ENCODE assay signal across 17 mouse cellular contexts in the genomic region with DNA sequence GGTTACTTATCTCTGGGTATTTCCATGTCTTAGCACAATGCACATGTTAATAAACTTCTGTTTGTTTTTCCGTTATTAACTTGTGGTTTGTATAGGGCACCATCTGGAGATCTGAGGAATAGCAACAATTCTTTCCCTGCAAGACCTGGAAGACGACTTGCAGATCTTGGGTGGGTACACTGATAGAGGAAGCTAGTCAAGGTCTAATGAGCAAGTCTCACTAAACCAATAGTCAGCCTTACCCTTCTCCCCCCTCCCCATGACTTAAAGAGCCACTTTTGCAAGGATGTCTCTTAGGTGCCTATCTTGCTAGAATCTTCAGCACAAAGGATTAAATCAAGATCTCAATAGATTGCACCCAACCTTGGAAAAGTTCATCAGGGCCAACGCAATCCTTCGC.
"Had no signal": no experiment of that assay in that cellular context is flagged by ENCODE, and none has a peak within 500 bp of the region (broad histone marks: within the 10 kb centered on the region; RNA-seq: fewer than 3 reads in every experiment).

No protein-coding gene starts in this region.

- ATAC-seq: liver, postnatal 0 days; lung, postnatal 0 days; midbrain, embryonic 15.5 days had no signal

- H3K27ac ChIP-seq: kidney, postnatal 0 days; layer of hippocampus, adult 2 months; left cerebral cortex, adult 2 months; limb, embryonic 12.5 days; limb, embryonic 15.5 days; liver, embryonic 14.5 days; macrophage; midbrain, embryonic 12.5 days; midbrain, embryonic 15.5 days; neural tube, embryonic 13.5 days had no signal

- H3K9me3 ChIP-seq: limb, embryonic 12.5 days; limb, embryonic 15.5 days; midbrain, embryonic 12.5 days; midbrain, embryonic 15.5 days; neural tube, embryonic 13.5 days had no signal

- H3K36me3 ChIP-seq: limb, embryonic 12.5 days; limb, embryonic 15.5 days; midbrain, embryonic 12.5 days; midbrain, embryonic 15.5 days; neural tube, embryonic 13.5 days had no signal

- H3K4me2 ChIP-seq: limb, embryonic 12.5 days; limb, embryonic 15.5 days; liver, embryonic 11.5 days; lung, embryonic 14.5 days; midbrain, embryonic 12.5 days; midbrain, embryonic 15.5 days; neural tube, embryonic 13.5 days had no signal

- H3K4me3 ChIP-seq: layer of hippocampus, adult 2 months; left cerebral cortex, adult 2 months; limb, embryonic 12.5 days; limb, embryonic 15.5 days; midbrain, embryonic 12.5 days; midbrain, embryonic 15.5 days; myocyte; neural tube, embryonic 13.5 days had no signal

- DNase-seq: left cerebral cortex, postnatal 4 days; liver, postnatal 0 days; thymus, adult 18-20 months had no signal

- H3K9ac ChIP-seq: limb, embryonic 12.5 days; limb, embryonic 15.5 days; liver, embryonic 14.5 days; liver, postnatal 0 days; lung, embryonic 14.5 days; midbrain, embryonic 12.5 days; midbrain, embryonic 15.5 days; neural tube, embryonic 13.5 days had no signal

- H3K27me3 ChIP-seq: limb, embryonic 12.5 days; limb, embryonic 15.5 days; midbrain, embryonic 15.5 days; neural tube, embryonic 13.5 days had no signal
